Mouse (Mus musculus) heart, postnatal 0 days (tissue): ENCODE results near the gene Magi2. TPM values are rescaled to one million over a fixed set of nuclear protein-coding genes. Genes with fewer than 3 reads are reported as not detected.
"Not testable (repeated sequence)": the region's sequence is repeated elsewhere in the genome, so short reads cannot be mapped to it uniquely, and the experiment has no call there.

Experiments used
- ATAC-seq: fragments of 200-750 bp; cut with Nextera tagmentation; 2 replicates; pipeline ENCODE4 v1.8.0; 2017; ENCODE audit warnings: low read depth, moderate number of reproducible peaks, moderate library complexity; ENCODE audit not compliant: insufficient read depth
- DNase-seq: peaks from one replicate; pipeline ENCODE4 v3.0.0-alpha.2; 2016; ENCODE audit warnings: low spot score
- H3K27ac ChIP-seq: fragments of 300-500 bp; sonication (generic); 2 replicates; pipeline ENCODE4 v1.5.1; 2014; ENCODE audit warnings: low read depth, mild to moderate bottlenecking
- H3K27me3 ChIP-seq: fragments of 300-500 bp; sonication (generic); 2 replicates; pipeline ENCODE4 v1.6.1; 2014; ENCODE audit warnings: low read length, mixed read lengths; ENCODE audit not compliant: control insufficient read depth, insufficient read depth
- H3K36me3 ChIP-seq: fragments of 300-500 bp; sonication (generic); replicated peaks from 2 replicates; pipeline ENCODE4 v1.6.1; 2014; ENCODE audit warnings: low read length, mixed read lengths; ENCODE audit not compliant: control insufficient read depth, insufficient read depth
- H3K4me1 ChIP-seq: fragments of 300-500 bp; sonication (generic); 2 replicates; pipeline ENCODE4 v1.6.1; 2014; ENCODE audit warnings: antibody characterized with exemption; ENCODE audit not compliant: control insufficient read depth, insufficient read depth
- H3K4me2 ChIP-seq: fragments of 300-500 bp; sonication (generic); 2 replicates; pipeline ENCODE4 v1.6.1; 2014; ENCODE audit warnings: low read depth, mild to moderate bottlenecking, low read length, moderate library complexity
- H3K4me3 ChIP-seq: fragments of 300-500 bp; sonication (generic); 2 replicates; pipeline ENCODE4 v1.5.1; 2014; ENCODE audit warnings: low read depth, low read length
- H3K9ac ChIP-seq: fragments of 300-500 bp; sonication (generic); replicated peaks from 2 replicates; pipeline ENCODE4 v1.6.1; 2014; ENCODE audit warnings: low read depth, low read length, mixed read lengths
- H3K9me3 ChIP-seq: fragments of 300-500 bp; sonication (generic); replicated peaks from 2 replicates; pipeline ENCODE4 v1.6.1; 2016; ENCODE audit warnings: low read length; ENCODE audit not compliant: control insufficient read depth
- CTCF ChIP-seq: IDR thresholded peaks from 2 replicates; pipeline ENCODE4 v1.5.1; 2016; ENCODE audit warnings: antibody characterized with exemption, control low read depth, low read depth
- EP300 ChIP-seq: IDR thresholded peaks from 2 replicates; pipeline ENCODE4 v1.6.1; 2016; ENCODE audit warnings: antibody characterized with exemption, low read depth
- WGBS: fragments of 180-500 bp; shearing (Covaris S2); extraction: QIAGEN DNeasy Blood & Tissue Kit; methylation state at CpG from one replicate; pipeline ENCODE4 v1.1.7; 2014; 5-methylcytosine and 5-hydroxymethylcytosine counted together
- polyA plus RNA-seq: library from polyadenylated mRNA; unstranded; fragments of >200 nt; fragmentation: Nextera tagmentation; extraction: Ambion mirVana; gene quantifications from 2 replicates; pipeline ENCODE4 v1.2.1, GENCODE M21; 2015
- total RNA-seq: library from RNA; depleted of rRNA; stranded (reverse); fragments of >200 nt; gene quantifications from 2 replicates; pipeline ENCODE4 v1.2.3, GENCODE M21; 2014; ENCODE audit warnings: low replicate concordance

Magi2 gene
- total and polyA plus RNA-seq, 2 experiments from 2014 or later = 1.7 to 9.5 TPM

DNA sequence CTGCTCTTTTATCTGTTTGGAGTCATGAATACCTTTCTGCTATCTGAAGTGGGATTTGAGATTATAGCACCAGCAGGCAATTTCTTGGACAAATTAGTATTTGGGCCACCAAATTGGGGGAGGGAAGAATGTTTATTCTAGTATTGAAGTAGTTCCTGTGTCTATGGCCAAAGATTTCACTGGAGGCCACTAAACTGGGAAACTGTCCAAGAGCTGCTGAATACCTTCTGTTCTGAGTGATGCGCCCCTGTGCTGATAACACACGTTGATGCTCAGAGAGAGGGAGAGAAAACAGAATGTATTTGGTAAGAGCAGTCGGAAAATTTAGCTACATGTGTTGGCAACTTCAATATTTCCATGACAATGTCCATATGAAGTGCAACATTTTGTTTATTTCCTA, 169.0 kb downstream of the Magi2 start:
- DNase-seq (no peak), ATAC-seq (no peak)
- Histone ChIP-seq H3K9ac (no peak overlapping the region), H3K27ac (no peak overlapping the region), H3K9me3 (no peaks in the 10 kb centered on the region), H3K4me1 (no peaks in the 10 kb centered on the region), H3K27me3 (no peaks in the 10 kb centered on the region), H3K4me3 (no peak overlapping the region), H3K4me2 (no peak overlapping the region), H3K36me3 (no peaks in the 10 kb centered on the region)
- 20% methylated on average over 3 of the region's 3 CpGs for WGBS
- TF ChIP-seq EP300 = no peak
- no peak for TF ChIP-seq CTCF

DNA sequence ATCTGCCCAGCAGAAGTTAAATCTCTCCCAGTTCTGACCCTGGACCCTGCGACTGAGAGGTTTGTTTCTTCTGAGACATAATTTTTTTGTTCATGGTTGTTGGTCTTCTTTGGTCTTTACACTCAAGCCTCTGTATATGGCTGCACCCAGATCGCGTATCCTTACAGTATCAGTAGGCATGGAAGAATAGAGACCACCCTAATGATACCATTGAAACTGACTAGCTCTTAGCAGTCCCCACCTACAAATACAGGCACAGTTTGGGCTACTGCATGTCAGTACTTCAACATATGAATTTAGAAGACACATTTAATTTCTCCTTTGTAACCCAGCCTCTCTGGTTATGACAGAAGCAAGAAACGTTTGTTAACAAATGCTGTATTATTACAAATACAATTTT, 173.5 kb downstream of the Magi2 start:
- Histone ChIP-seq H3K4me3 (no peak overlapping the region), H3K4me2 (no peak overlapping the region), H3K9me3 (no peaks in the 10 kb centered on the region), H3K27ac (no peak overlapping the region), H3K36me3 (no peaks in the 10 kb centered on the region), H3K4me1 (no peaks in the 10 kb centered on the region), H3K9ac (no peak overlapping the region), H3K27me3 (no peaks in the 10 kb centered on the region)
- ATAC-seq (no peak), DNase-seq (no peak)
- TF ChIP-seq CTCF (no peak), EP300 (no peak)
- 74% methylated on average over 4 of the region's 4 CpGs for WGBS

DNA sequence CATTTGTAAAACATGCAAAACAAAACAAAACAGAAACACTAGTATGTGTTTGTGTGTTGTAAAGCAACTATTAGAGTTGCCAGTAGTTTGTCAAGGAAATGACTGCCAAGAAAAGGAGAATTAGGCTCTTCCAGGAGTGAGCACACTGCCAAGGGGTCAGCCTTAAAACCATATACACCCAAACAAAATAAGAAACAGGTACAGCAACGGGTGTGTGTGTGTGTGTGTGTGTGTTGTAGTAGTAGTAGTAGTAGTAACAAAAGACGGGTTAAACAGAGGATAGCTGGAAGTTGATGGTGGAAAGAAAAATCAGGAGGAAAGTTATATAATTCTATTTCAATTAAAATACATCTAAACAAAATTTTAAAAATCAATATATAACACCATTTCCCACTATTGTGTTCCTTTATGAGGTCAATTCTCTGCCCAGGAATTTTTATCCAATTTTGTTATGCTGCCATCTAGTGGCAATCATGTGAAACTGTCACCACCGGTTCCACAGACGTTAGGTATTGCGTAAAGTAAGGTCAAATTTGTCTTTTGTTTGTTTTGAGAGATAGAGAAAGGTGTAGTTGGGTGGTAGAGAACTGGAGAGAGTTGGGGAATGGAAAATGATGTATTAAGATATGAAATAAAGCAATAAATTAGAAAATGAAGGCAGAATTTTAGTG, 174.0 kb downstream of the Magi2 start:
- H3K4me2 ChIP-seq = no peak overlapping the region
- DNase-seq (peak; percentile 12), ATAC-seq (no peak)
- 37% methylated on average over 5 of the region's 5 CpGs for WGBS
- no peaks in the 10 kb centered on the region for H3K27me3 ChIP-seq
- H3K4me1 ChIP-seq = no peaks in the 10 kb centered on the region
- peak; percentile 74 for TF ChIP-seq CTCF
- TF ChIP-seq EP300 = no peak
- no peak overlapping the region for H3K4me3 ChIP-seq
- no peaks in the 10 kb centered on the region for H3K9me3 ChIP-seq
- H3K36me3 ChIP-seq = no peaks in the 10 kb centered on the region
- H3K9ac ChIP-seq = no peak overlapping the region
- H3K27ac ChIP-seq = no peak overlapping the region

DNA sequence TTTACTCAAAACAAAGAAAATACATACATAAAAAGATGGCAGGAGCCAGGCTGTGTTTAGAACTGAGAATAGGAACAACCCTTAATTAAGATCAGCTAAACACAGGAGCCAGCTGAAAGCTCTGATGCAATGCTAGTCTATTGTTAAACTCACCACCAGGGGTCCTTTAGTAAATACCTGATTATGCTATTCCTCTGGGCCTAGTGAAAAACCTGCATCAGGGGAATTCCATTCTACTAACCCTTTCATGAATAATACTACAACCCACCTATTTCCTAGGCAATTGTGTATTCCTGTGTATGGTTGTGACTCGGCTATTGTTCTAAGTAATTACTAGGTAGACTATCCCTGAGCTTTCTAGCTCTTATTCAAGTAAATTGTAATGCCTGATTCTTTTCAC, 177.4 kb downstream of the Magi2 start:
- WGBS = 74% methylated on average over 1 of the region's 1 CpGs
- ATAC-seq, H3K27ac ChIP-seq: not testable (repeated sequence)

DNA sequence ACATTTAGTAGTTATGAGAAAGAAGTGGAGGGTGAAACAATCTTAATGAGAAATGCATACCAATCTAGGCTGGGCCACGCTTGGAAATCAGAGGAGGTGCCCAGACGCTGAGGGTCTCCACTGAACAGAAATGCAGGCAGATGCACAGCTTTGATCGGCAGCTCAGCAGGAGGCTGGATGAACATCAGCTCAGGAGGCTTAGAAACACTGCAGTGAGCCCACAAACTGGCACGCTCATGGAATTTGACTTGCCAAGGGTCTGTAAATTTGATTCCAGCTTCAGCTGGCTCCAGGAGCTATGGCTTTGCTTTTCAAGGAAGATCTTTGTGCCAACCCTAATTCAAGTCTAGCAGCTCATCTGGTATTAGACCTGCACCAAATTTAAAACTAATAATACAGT, 187.7 kb downstream of the Magi2 start:
- no peak for DNase-seq
- Histone ChIP-seq H3K4me3 (no peak overlapping the region), H3K27me3 (no peaks in the 10 kb centered on the region), H3K27ac (no peak overlapping the region), H3K4me1 (no peaks in the 10 kb centered on the region), H3K9ac (no peak overlapping the region), H3K9me3 (no peaks in the 10 kb centered on the region), H3K4me2 (no peak overlapping the region), H3K36me3 (no peaks in the 10 kb centered on the region)
- TF ChIP-seq EP300 = no peak
- TF ChIP-seq CTCF = no peak
- no peak for ATAC-seq
- WGBS = 55% methylated on average over 4 of the region's 4 CpGs

More for the DNA sequence above, 177.4 kb downstream of the Magi2 start:
- not testable (repeated sequence) for H3K9ac ChIP-seq, H3K27me3 ChIP-seq, H3K9me3 ChIP-seq, H3K36me3 ChIP-seq, H3K4me1 ChIP-seq, H3K4me2 ChIP-seq, H3K4me3 ChIP-seq, DNase-seq

DNA sequence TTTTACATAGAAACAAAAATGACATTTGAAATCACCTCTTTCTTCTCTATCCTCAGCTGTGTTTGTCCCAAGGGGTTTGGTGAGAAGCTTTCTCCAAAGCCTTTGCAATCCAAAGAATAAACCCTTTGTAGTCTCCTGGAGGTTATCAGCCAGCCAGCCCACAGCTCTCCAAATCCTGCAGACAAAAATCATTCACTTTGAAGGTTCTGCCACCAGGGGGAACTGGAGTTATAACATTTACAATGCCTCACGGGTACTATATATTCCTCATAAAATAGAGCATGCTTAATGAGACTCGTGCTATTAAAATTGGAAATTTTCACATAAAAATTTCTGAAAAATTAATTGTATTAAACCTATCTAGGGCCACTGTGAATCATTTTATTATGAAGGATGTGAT, 202.5 kb downstream of the Magi2 start:
- 25% methylated on average over 2 of the region's 2 CpGs for WGBS
- H3K9me3 ChIP-seq = no peaks in the 10 kb centered on the region
- no peak overlapping the region for H3K9ac ChIP-seq
- no peaks in the 10 kb centered on the region for H3K27me3 ChIP-seq
- no peak overlapping the region for H3K27ac ChIP-seq
- DNase-seq = peak; percentile 13
- H3K4me1 ChIP-seq = no peaks in the 10 kb centered on the region
- H3K4me2 ChIP-seq = no peak overlapping the region
- TF ChIP-seq CTCF = peak; percentile 45
- TF ChIP-seq EP300 = no peak
- ATAC-seq = no peak
- no peaks in the 10 kb centered on the region for H3K36me3 ChIP-seq
- no peak overlapping the region for H3K4me3 ChIP-seq
